Mouse (Mus musculus) frontal cortex, postnatal 10 days (tissue): Measurements from ENCODE around the gene Csf2.

ENCODE experiments used
- DNase-seq, 2 experiments: peaks; one replicate each; pipeline ENCODE4 v3.0.0; 2022; ENCODE audit warnings: low spot score in 2 of 2, mixed read lengths in 1 of 2

The Csf2 gene

DNA sequence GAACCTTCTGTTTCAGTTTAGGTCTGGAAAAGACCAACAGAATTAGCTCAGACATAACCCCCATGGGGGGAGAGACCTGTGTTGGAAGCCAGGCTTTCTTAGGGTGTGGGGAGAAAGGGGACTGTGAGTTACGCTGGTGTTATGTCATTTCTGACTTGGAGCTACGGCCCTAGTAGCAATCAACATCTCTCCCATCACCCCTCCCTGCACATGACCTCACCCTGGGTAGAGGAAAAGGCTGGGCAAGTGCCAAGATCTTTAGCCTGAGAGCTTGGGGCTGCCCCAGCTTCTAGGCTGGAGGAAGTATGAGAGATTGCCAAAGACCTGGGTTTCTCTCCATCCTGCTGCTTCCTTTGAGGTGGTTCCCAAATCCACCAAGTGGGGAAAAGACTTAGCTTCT lies 12.5 kb downstream of the Csf2 start:
- no peak for DNase-seq

GRCm38 (mm10) chr11:54227478-54227877 lies 22.0 kb downstream of the Csf2 start:
- no peak for DNase-seq

DNA sequence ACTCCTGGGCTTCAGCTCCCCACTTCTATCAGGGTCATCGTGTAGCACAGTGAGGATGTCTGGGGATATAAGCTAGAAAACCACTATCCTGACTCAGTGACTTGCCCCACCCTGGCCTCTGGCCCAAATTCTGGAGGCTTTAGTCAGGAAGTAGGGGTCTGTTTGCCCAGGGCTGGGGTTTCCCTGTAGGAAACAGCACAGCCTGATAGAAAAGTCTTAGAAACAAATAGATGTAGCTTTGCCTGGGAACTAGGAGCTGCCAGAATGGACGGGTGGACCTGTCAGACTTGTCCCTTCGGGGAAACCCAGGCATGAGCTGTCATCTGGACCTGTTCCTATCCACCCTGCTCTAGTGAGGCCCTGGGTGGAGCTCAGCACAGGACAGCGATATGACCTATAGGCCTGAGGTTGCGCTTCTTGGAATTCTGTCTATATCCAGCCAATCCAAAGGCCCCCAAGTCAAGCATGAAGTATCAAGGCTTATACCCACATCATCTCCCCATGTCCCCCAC lies 24.9 kb downstream of the Csf2 start:
- no peak for DNase-seq

GRCm38 (mm10) chr11:54223637-54224474 lies 25.6 kb downstream of the Csf2 start:
- no peak for DNase-seq

- DNase-seq, result no peak
Observed at GRCm38 (mm10) chr11:54219903-54220740, 29.3 kb downstream of the Csf2 start.

GRCm38 (mm10) chr11:54219191-54219590 lies 30.3 kb downstream of the Csf2 start:
- no peak for DNase-seq

DNA sequence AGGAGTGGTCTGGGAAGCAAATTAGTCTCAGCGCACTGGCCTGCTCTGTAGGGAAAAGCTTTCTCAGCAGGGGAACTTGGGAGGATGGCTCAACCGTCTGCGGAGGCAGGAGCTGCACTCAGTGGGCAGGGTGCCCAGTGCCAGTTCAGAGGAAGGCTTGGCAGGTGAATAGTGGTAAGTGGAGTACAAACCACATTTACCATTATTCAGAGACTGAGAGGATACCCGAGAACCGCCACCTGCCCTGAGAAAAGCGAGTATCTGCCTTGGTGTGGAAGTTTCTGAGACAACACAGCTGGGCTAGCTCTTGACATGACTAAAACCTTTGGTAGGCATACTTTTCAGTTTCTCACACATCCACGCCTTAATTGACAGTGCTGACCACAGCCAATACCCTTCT lies 32.1 kb downstream of the Csf2 start:
- DNase-seq, result no peak

DNA sequence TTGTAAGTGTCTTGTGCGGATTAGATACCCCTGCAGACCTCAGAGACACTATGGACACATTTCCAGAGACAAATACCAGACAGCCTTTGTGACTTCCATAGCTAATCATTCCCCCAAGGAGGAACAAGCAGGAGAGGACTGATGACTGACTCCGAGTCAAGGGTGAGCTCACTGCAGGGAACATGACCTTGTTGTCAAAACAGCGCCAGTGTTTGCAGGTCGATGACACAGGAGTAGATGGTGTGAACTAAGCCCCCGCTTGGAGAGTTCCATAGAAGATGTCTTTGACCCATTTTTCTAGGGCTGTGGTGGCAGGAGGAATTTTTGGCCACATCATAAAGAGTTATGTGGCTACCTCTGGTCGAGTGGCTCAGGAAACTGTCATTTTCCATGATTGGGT lies 33.4 kb downstream of the Csf2 start:
- DNase-seq, result no peak

GRCm38 (mm10) chr11:54214499-54215443 lies 34.7 kb downstream of the Csf2 start:
- DNase-seq, result peak; percentile 10 to 23

DNA sequence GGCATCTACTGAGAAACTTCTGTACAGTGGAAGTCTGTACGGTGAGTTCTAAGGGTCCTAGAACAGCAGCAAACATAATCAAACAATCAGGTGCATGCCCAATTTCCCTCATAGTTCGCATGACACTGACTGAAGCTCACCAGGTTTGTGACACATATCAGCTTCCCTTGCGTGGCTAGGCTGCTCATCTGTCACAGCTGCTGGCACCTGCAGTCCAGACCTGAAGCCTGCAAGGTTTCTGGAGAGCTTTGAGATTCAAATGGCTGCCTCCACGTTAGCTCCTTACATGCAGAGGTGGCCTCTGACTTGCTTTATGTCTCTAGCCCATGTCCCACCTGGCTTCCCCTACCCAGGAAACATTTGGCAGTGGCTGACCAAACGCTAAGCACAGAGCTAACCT lies 35.8 kb downstream of the Csf2 start:
- no peak for DNase-seq

- no peak for DNase-seq
Observed at GRCm38 (mm10) chr11:54206993-54207392, 42.5 kb downstream of the Csf2 start.

DNA sequence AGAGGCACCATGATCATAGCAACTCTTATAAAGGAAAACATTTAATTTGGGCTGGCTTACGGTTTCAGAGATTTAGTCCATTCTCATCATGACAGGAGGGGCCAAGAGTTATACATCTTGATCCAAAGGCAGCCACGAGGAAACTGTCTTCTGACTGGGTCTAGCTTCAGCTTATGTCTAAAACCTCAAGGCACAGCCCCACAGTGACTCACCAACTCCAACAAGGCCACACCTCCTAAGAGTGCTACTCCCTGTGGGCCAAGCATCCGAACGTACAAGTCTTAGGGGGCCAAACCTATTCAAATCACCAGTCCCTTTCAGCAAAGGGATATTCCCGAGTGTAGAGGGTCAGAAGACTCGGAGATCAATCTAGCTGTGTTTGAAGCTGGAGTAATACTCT lies 44.1 kb downstream of the Csf2 start:
- DNase-seq, result no peak

GRCm38 (mm10) chr11:54204781-54205180 lies 44.7 kb downstream of the Csf2 start:
- no peak for DNase-seq

GRCm38 (mm10) chr11:54203162-54203561 lies 46.3 kb downstream of the Csf2 start:
- DNase-seq, result peak in 1 of 2 experiments; percentile 9

DNA sequence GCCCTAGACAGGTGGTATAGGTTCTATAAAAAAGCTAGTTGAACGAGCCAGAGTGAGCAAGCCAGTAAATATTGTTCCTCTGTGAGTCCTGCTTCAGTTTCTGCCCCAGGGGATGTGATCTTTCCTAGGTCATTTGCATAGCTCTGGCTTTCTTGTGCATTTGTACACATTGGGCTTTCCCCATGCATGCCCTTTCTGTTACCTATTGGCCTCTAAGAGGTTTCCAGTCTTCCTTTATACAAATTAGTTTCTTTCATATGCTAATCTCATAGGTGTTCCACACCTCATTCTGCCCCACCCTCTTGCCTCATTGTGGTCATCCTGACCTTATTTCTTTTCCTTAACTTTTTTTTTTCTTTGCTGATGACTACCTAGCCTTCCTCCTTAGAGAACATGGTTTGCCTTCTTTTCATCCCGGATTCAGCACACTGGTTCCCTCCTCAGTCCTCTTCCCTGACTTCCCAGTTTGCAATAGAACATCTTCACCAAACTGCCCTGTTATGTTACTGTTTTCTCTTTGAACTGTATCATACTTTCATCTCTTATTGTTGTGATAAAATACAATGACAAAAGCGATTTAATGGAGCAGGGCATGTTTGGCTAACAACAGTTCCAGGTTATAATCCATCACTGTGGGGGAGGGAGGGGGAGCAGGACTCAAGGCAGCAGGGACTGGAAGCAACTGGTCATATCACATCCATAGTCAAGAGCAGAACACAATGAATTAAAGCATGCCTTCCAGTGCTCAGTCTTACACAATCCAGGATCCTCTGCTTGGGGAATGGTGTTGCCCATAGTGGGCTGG lies 47.4 kb downstream of the Csf2 start:
- DNase-seq, result no peak

- no peak for DNase-seq
Observed at GRCm38 (mm10) chr11:54201287-54201773, 48.1 kb downstream of the Csf2 start.
